Mouse (Mus musculus) ES-Bruce4 (cell line): ENCODE measurements at regions not wholly inside any gene's neighbourhood (a gene's known extent, or its start where the extent isn't known, plus 50 kb on each side); places are given as distances from the start of the nearest gene placed in this dataset.

ENCODE experiments used
- CTCF ChIP-seq: IDR thresholded peaks from one replicate; pipeline ENCODE4 v1.8.1; 2011; ENCODE audit warnings: low read depth, low read length
- EP300 ChIP-seq: IDR thresholded peaks from 2 replicates; pipeline ENCODE4 v1.6.1; 2011; ENCODE audit warnings: low read depth, low read length; ENCODE audit not compliant: insufficient read depth
- POLR2A ChIP-seq: IDR thresholded peaks from one replicate; pipeline ENCODE4 v1.8.1; 2011; ENCODE audit warnings: low read length; ENCODE audit not compliant: insufficient read depth

DNA sequence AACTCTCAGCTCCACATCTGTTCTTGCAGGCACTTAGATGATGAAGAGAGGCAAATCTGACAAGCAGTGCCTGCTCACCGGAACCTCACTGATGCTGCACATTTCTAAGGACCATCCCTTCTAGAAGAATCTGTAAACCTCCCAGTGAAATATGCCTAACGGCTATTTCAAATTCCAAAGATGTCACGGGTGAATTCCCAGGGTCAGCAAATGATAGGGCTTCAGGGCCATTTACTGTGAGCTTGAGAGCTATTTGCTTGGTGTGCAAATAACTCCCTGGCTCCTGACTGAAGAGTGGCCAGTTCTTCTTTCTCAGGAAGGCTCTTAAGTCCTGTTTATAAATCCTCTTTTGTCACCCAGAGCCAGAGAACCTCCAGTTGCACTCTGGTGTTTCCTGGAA is 135.3 kb downstream of the Tmx1 start:
- TF ChIP-seq CTCF: no peak
- no peak for TF ChIP-seq POLR2A
- TF ChIP-seq EP300: no peak
